Mouse (Mus musculus) large intestine, adult 2 months (tissue): ENCODE results near the gene Gart. TPM values are rescaled to one million over a fixed set of nuclear protein-coding genes. Genes with fewer than 3 reads are reported as not detected.

Experiments
- DNase-seq: peaks from one replicate; pipeline ENCODE4 v3.0.0-alpha.2; 2012; ENCODE audit warnings: low read depth, low spot score
- WGBS: fragments of 180-500 bp; shearing (Covaris S2); methylation state at CpG from one replicate; pipeline ENCODE4 v1.1.7; 2018; 5-methylcytosine and 5-hydroxymethylcytosine counted together
- polyA plus RNA-seq: library from polyadenylated mRNA; depleted of rRNA; stranded (reverse); fragments of >200 nt; gene quantifications from 2 replicates; pipeline ENCODE4 v1.2.3, GENCODE M21; 2012

Gene Gart
- polyA plus RNA-seq, 1 experiment, result 36.5 TPM

- DNase-seq, result no peak
- WGBS, result 11% methylated on average over 39 of the region's 39 CpGs
Observed at GRCm38 (mm10) chr16:91618511-91619501, 27.9 kb downstream of the Gart start, which contains the start of gene Dnajc28. Gene Dnajc28 (minus strand): TSS chr16:91619026.

DNA sequence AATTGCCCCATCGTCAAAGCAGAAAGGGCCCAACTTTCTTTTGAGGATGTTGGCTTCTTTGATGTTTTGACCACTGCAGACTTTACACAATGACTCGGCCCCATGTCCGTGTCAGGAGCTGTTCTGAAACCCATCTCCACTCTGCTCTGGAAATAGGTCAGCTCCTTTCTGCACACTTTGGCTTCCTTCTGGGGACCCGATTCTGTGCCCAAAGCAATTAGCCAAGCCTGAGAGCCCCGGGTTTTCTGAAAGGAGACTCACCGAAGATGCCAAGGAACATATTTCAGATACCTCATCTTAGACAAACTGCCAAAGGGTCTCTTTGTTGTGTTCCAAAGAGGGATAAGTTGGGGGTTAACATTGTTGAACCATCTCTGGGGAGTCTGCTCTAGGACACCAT is 32.2 kb downstream of the Gart start:
- 78% methylated on average over 6 of the region's 6 CpGs for WGBS
- DNase-seq, result no peak

DNA sequence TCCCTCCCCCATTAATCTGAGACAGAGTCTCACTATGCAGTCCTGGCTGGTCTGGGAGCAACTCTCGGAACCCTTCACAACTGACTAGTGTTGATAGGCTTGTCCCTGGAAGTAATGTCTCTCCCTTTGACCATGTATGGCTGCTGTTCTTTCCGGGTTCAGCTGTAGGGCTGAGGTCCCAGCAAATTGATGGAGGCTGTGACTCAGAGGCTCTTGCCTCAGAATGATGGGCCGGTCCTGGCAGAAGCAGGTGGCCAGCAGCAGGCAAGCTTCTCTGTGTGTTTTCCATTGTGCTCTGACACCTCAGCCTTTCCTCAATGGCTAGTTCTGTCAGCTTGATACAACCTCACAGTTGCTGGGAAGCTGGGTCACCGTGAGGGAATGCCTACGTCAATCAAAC is 34.2 kb downstream of the Gart start:
- DNase-seq, result no peak

DNA sequence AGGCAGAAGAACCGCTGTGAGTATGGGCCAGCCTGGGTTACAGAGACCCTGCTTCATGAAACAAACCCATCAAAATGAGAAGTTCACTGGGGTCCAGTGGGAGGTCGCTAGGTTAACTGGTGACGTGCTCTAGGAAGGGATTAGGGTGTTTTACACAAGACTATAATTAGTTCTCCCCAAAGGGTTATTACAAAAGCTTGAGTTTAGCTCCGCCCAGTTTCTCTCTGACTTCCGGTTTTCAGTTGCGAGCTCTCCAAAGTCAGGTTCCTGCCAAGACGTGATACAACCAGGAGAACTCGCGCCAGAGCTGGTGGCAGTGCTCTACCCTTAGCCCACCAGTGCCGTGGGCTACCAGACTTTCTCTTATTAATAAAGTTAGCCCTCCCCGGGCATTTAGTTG is 35.5 kb downstream of the Gart start:
- no peak for DNase-seq
- 60% methylated on average over 11 of the region's 11 CpGs for WGBS

More for the DNA sequence above, 34.2 kb downstream of the Gart start:
- WGBS, result 70% methylated on average over 5 of the region's 5 CpGs

GRCm38 (mm10) chr16:91609501-91610245 is 37.1 kb downstream of the Gart start:
- no peak for DNase-seq
- 22% methylated on average over 9 of the region's 9 CpGs for WGBS

GRCm38 (mm10) chr16:91606958-91607357 is 39.8 kb downstream of the Gart start:
- DNase-seq, result no peak
- WGBS, result 67% methylated on average over 8 of the region's 8 CpGs

DNA sequence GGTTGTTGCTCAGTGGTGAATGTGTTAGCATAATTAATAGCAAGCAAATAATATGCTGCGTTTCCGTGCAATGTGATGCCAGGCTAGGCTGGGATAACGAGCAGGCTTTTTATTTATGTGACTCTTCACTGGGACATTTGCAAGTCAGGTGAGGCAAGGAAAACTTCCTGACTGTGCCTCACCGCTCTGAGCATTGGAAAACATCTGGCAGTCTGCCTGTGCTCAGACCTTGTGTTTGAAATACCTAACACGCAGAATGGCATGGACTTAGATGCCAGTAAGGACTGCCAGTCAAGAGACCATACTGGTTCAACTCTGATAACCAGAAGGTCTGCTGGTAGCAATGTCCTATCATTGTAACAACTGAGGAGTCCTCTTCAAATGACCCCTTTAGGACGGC is 41.6 kb downstream of the Gart start:
- 74% methylated on average over 6 of the region's 6 CpGs for WGBS
- DNase-seq, result no peak

DNA sequence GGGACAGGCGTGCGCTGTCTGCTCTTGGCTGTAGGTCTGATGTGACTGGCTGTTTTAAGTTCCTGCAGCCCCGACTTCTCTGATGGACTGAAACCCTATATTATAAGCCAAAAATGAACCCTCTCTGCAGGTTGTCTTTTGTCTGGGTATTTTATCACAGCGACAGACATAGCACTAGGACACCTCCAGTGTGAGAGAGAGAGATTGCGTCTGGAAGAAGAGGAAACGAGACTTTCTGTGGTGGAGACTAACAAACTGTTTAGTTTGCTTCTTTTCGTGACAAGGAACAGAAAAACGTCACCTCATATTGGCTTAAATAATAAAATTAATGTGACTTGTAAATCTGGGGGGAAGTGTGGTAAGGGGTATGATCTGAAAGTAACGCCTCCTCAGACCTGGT is 45.1 kb downstream of the Gart start:
- 58% methylated on average over 9 of the region's 9 CpGs for WGBS
- no peak for DNase-seq

DNA sequence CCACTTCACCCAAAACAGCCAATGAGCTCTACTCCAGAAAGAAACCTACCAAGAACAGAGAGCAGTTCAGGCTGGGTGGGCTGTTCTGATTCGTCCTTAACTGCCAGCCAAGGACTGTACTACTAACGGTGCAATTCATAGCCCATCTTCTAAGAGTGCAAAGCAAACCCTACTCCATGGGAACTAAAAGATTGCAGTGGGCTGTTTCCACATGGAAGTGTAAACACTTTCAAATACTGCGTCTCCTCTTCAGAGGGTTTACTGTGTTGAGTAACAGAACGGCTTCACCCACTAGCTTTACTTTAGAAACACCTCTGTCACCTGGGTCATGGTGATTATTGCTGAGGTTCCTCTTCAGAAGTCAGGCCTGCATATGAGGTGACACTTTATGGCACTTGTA is 45.7 kb downstream of the Gart start:
- no peak for DNase-seq
- 18% methylated on average over 4 of the region's 4 CpGs for WGBS

- DNase-seq, result no peak
Observed at GRCm38 (mm10) chr16:91599242-91599641, 47.5 kb downstream of the Gart start.

DNA sequence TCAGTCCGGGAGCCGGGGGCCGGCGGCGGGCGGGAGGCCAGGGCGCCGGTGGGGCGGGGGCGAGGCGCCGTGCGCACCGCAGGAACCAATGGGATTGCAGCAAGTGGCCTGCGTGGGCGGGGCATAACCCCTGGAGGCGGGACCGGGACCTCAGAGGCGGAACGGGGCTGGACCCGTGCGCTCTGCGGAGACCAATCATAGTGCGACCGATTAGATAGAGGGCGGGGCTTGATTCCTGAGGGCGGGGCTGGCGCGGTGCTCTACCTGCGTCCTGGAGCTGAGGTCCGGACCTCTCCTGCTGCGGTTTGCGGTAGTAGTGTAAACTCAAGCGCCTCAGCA is 49.1 kb downstream of the Gart start, which contains the start of gene Tmem50b:
Tmem50b (minus strand) TSS at position 129 of the 339 bp plus-strand sequence.
- 1% methylated on average over 34 of the region's 34 CpGs for WGBS

DNA sequence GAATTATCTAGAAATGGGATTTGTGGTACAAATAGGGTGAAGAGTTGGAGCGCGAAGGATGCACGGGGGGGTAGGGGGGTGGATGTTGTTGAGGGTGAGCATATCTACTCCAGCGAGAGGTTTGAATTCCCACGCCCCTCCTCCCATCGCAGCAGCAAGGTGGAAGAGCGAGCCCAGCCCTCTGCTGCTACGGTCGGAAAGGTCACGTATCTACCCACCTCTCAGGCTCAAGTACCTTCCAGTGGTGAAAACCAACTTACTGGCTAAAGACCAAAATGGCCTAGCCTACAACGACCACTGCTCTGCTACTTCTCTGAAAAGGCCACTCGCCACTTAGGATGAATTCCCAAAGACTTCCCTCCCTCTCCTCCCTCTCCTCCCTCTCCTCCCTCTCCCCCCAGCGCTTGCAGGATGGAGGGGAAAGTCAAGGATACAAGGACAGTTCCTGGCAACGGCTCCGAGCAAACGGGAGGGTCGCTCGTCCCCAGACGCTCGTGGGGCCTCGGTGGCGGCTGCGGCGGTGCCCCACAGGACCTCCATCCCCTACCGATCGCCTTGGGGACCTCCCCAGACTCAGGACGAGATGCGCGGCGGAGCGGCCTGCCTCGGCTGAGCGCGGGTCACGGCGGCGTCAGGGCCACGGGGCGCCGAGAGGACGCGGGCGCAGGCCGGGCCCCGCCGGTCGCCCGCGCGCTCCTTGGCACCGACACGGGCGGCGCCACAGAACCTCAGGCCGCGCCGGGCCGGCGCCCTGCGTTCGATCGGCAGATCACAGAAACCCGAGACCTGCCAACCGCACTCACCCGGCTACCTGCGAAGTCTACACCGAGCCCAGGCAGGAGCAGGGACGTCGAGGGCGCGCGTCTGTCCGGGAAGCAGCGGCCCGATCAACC is 49.7 kb downstream of the Gart start:
- no peak for DNase-seq
- under 1% methylated on average over 75 of the region's 75 CpGs for WGBS

More for the DNA sequence above, 49.1 kb downstream of the Gart start, which contains the start of gene Tmem50b:
- peak; percentile 81 for DNase-seq

- 9% methylated on average over 9 of the region's 9 CpGs for WGBS
- DNase-seq, result no peak
Observed at GRCm38 (mm10) chr16:91596397-91596778, 50.4 kb downstream of the Gart start.

- DNase-seq, result no peak
- WGBS, result 83% methylated on average over 6 of the region's 6 CpGs
Observed at GRCm38 (mm10) chr16:91595076-91595475, 51.7 kb downstream of the Gart start.

GRCm38 (mm10) chr16:91593262-91593661 is 53.5 kb downstream of the Gart start:
- 50% methylated on average over 3 of the region's 3 CpGs for WGBS
- no peak for DNase-seq

- 74% methylated on average over 8 of the region's 8 CpGs for WGBS
- no peak for DNase-seq
Observed at GRCm38 (mm10) chr16:91592162-91592561, 54.6 kb downstream of the Gart start.

DNA sequence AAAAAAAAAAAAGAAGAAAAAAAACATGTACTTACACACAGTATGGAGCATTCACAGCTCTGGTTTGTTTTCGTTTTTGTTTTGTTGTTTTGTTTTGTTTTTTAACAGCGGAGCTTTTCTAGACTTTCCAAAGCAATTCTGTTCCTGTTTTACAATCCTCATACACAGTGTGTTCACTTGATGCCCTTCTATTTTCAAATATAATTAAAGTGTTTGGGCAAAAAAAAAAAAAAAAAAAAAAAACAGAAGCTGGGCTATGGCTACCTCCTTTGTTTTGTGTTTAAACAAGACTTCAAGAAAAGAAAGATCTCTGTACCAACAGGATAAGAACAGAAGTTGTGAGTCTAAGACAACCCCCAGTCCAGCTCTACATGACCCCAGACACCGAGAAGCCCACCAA is 58.0 kb downstream of the Gart start:
- 92% methylated on average over 3 of the region's 3 CpGs for WGBS
- DNase-seq, result no peak

GRCm38 (mm10) chr16:91587730-91588453 is 58.9 kb downstream of the Gart start:
- WGBS, result 52% methylated on average over 6 of the region's 6 CpGs
- DNase-seq, result no peak

DNA sequence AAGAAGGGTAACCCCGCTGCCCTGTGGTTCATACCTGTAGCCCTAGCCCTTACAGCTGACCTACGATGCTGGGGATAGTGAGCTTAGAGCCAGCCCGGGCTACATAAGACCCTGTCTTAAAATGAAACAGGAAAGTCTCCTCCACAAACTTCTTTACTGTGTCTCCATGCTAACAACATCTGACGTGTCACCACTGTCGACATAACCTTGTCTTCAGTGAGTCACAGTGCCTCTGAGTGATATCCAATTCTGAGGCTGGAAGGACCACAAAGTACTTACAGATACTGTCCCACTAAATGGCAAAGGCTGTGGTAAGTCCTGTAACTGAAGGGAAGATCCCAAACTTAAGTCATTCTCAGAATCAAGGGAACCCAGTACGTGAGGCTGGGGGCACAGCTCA is 60.5 kb downstream of the Gart start:
- WGBS, result 87% methylated on average over 6 of the region's 6 CpGs
- no peak for DNase-seq
